Mouse (Mus musculus) bone marrow, adult 2 months (tissue): ENCODE measurements at regions not wholly inside any gene's neighbourhood (a gene's known extent, or its start where the extent isn't known, plus 50 kb on each side); places are given as distances from the start of the nearest gene placed in this dataset.

Experiments
- CTCF ChIP-seq: fragments of 200-500 bp; IDR thresholded peaks from 2 replicates; pipeline ENCODE4 v1.5.1; 2011; ENCODE audit warnings: low read length, control low read depth; ENCODE audit not compliant: control insufficient read depth, insufficient read depth
- POLR2A ChIP-seq: fragments of 200-500 bp; IDR thresholded peaks from 2 replicates; pipeline ENCODE4 v1.6.1; 2011; ENCODE audit warnings: low read depth, mild to moderate bottlenecking, control low read depth, low read length, borderline replicate concordance; ENCODE audit not compliant: control insufficient read depth

- TF ChIP-seq CTCF: no peak
- TF ChIP-seq POLR2A: no peak
Observed at GRCm38 (mm10) chr6:100500060-100500459, 170.9 kb downstream of the Shq1 start.
